In genomic region chr4:57846991-57847422, GRCm38 (mm10) we compare ENCODE assay signal across 8 mouse cellular contexts.
DNase-seq lines count a peak whose midpoint lies in the region; ATAC-seq and TF ChIP-seq lines count a peak whose summit lies in the region.

No protein-coding gene starts in this region.

- no peak for TF ChIP-seq POLR2A in embryonic fibroblast, embryonic 13.5 days (IDR thresholded peaks at IDR 0.05; ENCODE audit: low read depth, low read length)
- TF ChIP-seq POLR2A in small intestine, adult 2 months (IDR thresholded peaks at IDR 0.05; ENCODE audit: low read depth, low read length), result no peak

- WGBS in hindbrain, embryonic 15.5 days, result 28% methylated on average over 8 of the region's 8 CpGs
- 55% methylated on average over 8 of the region's 8 CpGs for WGBS in liver, embryonic 12.5 days (ENCODE audit: insufficient replicate concordance)
- WGBS in small intestine, adult 2 months, result 76% methylated on average over 8 of the region's 8 CpGs

- H3K27me3 ChIP-seq in hindbrain, embryonic 15.5 days, result 0 out of 2 replicates have a peak, but pooled peaks cover 2% of the 10 kb centered on the region
- no peaks in the 10 kb centered on the region for H3K27me3 ChIP-seq in liver, embryonic 12.5 days (replicated peaks)
- H3K27me3 ChIP-seq in small intestine, adult 2 months (ENCODE audit: control insufficient read depth, insufficient read depth, low read length), result no peaks in the 10 kb centered on the region

- no peak overlapping the region for H3K27ac ChIP-seq in embryonic fibroblast, embryonic 13.5 days (ENCODE audit: insufficient read depth, low read length)
- H3K27ac ChIP-seq in hindbrain, embryonic 15.5 days (replicated peaks), result peak overlapping the region; percentile 71
- H3K27ac ChIP-seq in liver, embryonic 12.5 days, result peak overlapping the region; percentile 41; the same call in 1 of the 2 replicates
- peak overlapping the region; percentile 37; the same call in 1 of the 2 replicates for H3K27ac ChIP-seq in small intestine, adult 2 months (ENCODE audit: insufficient read depth, low read depth, low read length)

- DNase-seq in adrenal gland, postnatal 10 days, result peak; percentile 50
- no peak for DNase-seq in adrenal gland, adult 8-10 months
- DNase-seq in cerebellum, postnatal 36 days, result no peak
- no peak for DNase-seq in cerebellum, adult 9-11 months

- H3K36me3 ChIP-seq in hindbrain, embryonic 15.5 days, result no peaks in the 10 kb centered on the region
- no peaks in the 10 kb centered on the region for H3K36me3 ChIP-seq in liver, embryonic 12.5 days
- H3K36me3 ChIP-seq in small intestine, adult 2 months (ENCODE audit: control insufficient read depth, insufficient read depth, low read length), result no peaks in the 10 kb centered on the region

- peaks cover 6% of the 10 kb centered on the region; the same call in 1 of the 2 replicates for H3K4me1 ChIP-seq in embryonic fibroblast, embryonic 13.5 days (ENCODE audit: control insufficient read depth, insufficient read depth, low read length)
- H3K4me1 ChIP-seq in hindbrain, embryonic 15.5 days (replicated peaks), result peaks cover 31% of the 10 kb centered on the region
- H3K4me1 ChIP-seq in liver, embryonic 12.5 days, result peaks cover 10% of the 10 kb centered on the region
- peaks cover 3% of the 10 kb centered on the region for H3K4me1 ChIP-seq in small intestine, adult 2 months (ENCODE audit: control insufficient read depth, insufficient read depth, insufficient read length, low read length)

- TF ChIP-seq CTCF in embryonic fibroblast, embryonic 13.5 days (IDR thresholded peaks at IDR 0.05; ENCODE audit: borderline replicate concordance, insufficient read depth, low read length), result no peak
- TF ChIP-seq CTCF in small intestine, adult 2 months (IDR thresholded peaks at IDR 0.05; ENCODE audit: extremely low read depth, insufficient read length, insufficient replicate concordance, low read depth, low read length), result no peak

- no peak overlapping the region for H3K9ac ChIP-seq in hindbrain, embryonic 15.5 days
- H3K9ac ChIP-seq in liver, embryonic 12.5 days, result no peak overlapping the region

- H3K4me3 ChIP-seq in embryonic fibroblast, embryonic 13.5 days (ENCODE audit: insufficient read depth, low read length), result peak overlapping the region; percentile 97
- no peak overlapping the region for H3K4me3 ChIP-seq in hindbrain, embryonic 15.5 days
- no peak overlapping the region for H3K4me3 ChIP-seq in liver, embryonic 12.5 days
- peak overlapping the region; percentile 14 for H3K4me3 ChIP-seq in small intestine, adult 2 months (ENCODE audit: low read depth, low read length)

- H3K9me3 ChIP-seq in hindbrain, embryonic 15.5 days, result no peaks in the 10 kb centered on the region
- no peaks in the 10 kb centered on the region for H3K9me3 ChIP-seq in liver, embryonic 12.5 days (replicated peaks)

- peak overlapping the region; percentile 42 for H3K4me2 ChIP-seq in hindbrain, embryonic 15.5 days
- 0 out of 2 replicates have a peak overlapping the region, but pooled peaks have one; percentile 19 for H3K4me2 ChIP-seq in liver, embryonic 12.5 days

- no peak for ATAC-seq in hindbrain, embryonic 15.5 days (ENCODE audit: low FRiP score, low read depth)
- ATAC-seq in liver, embryonic 12.5 days, result no peak

Comparison
In these comparisons a context has a peak if more than half of its experiments do, and no peak if none do; other contexts are left out.
1. H3K4me3 ChIP-seq: peak in embryonic fibroblast, embryonic 13.5 days (single experiment) and small intestine, adult 2 months (single experiment); none in hindbrain, embryonic 15.5 days (single experiment) and liver, embryonic 12.5 days (single experiment).